Mouse (Mus musculus) liver, postnatal 0 days (tissue): Measurements from ENCODE around the gene Mrpl38. TPM values are rescaled to one million over a fixed set of nuclear protein-coding genes. Genes with fewer than 3 reads are reported as not detected.
A peak's percentile ranks its signal among the peaks of the same experiment; 100 is the strongest.

Experiments used
- ATAC-seq: fragments of 200-750 bp; cut with Nextera tagmentation; 2 replicates; pipeline ENCODE4 v1.8.0; 2017; ENCODE audit warnings: mild to moderate bottlenecking, moderate library complexity
- DNase-seq: peaks from one replicate; pipeline ENCODE4 v3.0.0-alpha.2; 2016
- H3K27ac ChIP-seq: fragments of 300-500 bp; sonication (generic); 2 replicates; pipeline ENCODE4 v1.5.1; 2014; ENCODE audit warnings: antibody characterized with exemption, moderate library complexity, mild to moderate bottlenecking, low read depth
- H3K27me3 ChIP-seq: fragments of 300-500 bp; sonication (generic); 2 replicates; pipeline ENCODE4 v1.6.1; 2014; ENCODE audit warnings: low read length, control low read depth, mixed read lengths; ENCODE audit not compliant: insufficient read depth
- H3K36me3 ChIP-seq: fragments of 300-500 bp; sonication (generic); replicated peaks from 2 replicates; pipeline ENCODE4 v1.6.1; 2014; ENCODE audit warnings: mild to moderate bottlenecking, control low read depth, low read length, moderate library complexity, mixed read lengths; ENCODE audit not compliant: insufficient read depth
- H3K4me1 ChIP-seq: fragments of 300-500 bp; sonication (generic); 2 replicates; pipeline ENCODE4 v1.6.1; 2014; ENCODE audit warnings: antibody characterized with exemption, mild to moderate bottlenecking, control low read depth; ENCODE audit not compliant: insufficient read depth
- H3K4me2 ChIP-seq: fragments of 300-500 bp; sonication (generic); 2 replicates; pipeline ENCODE4 v1.6.1; 2014; ENCODE audit warnings: low read depth, mild to moderate bottlenecking, low read length, moderate library complexity, mixed read lengths
- H3K4me3 ChIP-seq: fragments of 300-500 bp; sonication (generic); 2 replicates; pipeline ENCODE4 v1.5.1; 2014; ENCODE audit warnings: low read depth, low read length
- H3K9ac ChIP-seq: fragments of 300-500 bp; sonication (generic); replicated peaks from 2 replicates; pipeline ENCODE4 v1.6.1; 2014; ENCODE audit warnings: mild to moderate bottlenecking, moderate library complexity
- H3K9me3 ChIP-seq: fragments of 300-500 bp; sonication (generic); 2 replicates; pipeline ENCODE4 v1.6.1; 2016; ENCODE audit warnings: mild to moderate bottlenecking, control low read depth, low read length, mixed read lengths
- CTCF ChIP-seq: sonication (generic); IDR thresholded peaks from 2 replicates; pipeline ENCODE4 v1.5.1; 2016; ENCODE audit warnings: antibody characterized with exemption, low read depth
- EP300 ChIP-seq: IDR thresholded peaks from 2 replicates; pipeline ENCODE4 v1.6.1; 2016; ENCODE audit warnings: antibody characterized with exemption, low read depth, mild to moderate bottlenecking
- WGBS: fragments of 180-500 bp; shearing (Covaris S2); extraction: QIAGEN DNeasy Blood & Tissue Kit; methylation state at CpG from one replicate; pipeline ENCODE4 v1.1.7; 2014; ENCODE audit not compliant: insufficient replicate concordance; 5-methylcytosine and 5-hydroxymethylcytosine counted together
- polyA plus RNA-seq: library from polyadenylated mRNA; unstranded; fragments of >200 nt; fragmentation: Nextera tagmentation; extraction: Ambion mirVana; gene quantifications from 2 replicates; pipeline ENCODE4 v1.2.1, GENCODE M21; 2015

Gene Mrpl38
- polyA plus RNA-seq, 1 experiment from 2014 or later: 44.0 TPM

- Histone ChIP-seq H3K27me3 (no peaks in the 10 kb centered on the region), H3K36me3 (peaks cover 67% of the 10 kb centered on the region), H3K9ac (no peak overlapping the region), H3K9me3 (no peaks in the 10 kb centered on the region), H3K27ac (no peak overlapping the region), H3K4me1 (no peaks in the 10 kb centered on the region), H3K4me2 (no peak overlapping the region), H3K4me3 (no peak overlapping the region)
- ATAC-seq (no peak), DNase-seq (no peak)
- WGBS: 86% methylated on average over 22 of the region's 22 CpGs
- TF ChIP-seq EP300 (no peak), CTCF (no peak)
Measured at GRCm38 (mm10) chr11:116174775-116175448, 36.2 kb upstream of the Mrpl38 start.

GRCm38 (mm10) chr11:116171959-116172358 lies 33.3 kb upstream of the Mrpl38 start:
- Histone ChIP-seq H3K4me2 (no peak overlapping the region), H3K27me3 (no peaks in the 10 kb centered on the region), H3K4me1 (peaks cover 14% of the 10 kb centered on the region), H3K9ac (no peak overlapping the region), H3K27ac (0 out of 2 replicates have a peak overlapping the region, but pooled peaks have one; percentile 11), H3K4me3 (no peak overlapping the region), H3K36me3 (peaks cover 46% of the 10 kb centered on the region), H3K9me3 (no peaks in the 10 kb centered on the region)
- whole genome bisulfite sequencing: 78% methylated on average over 2 of the region's 2 CpGs
- ATAC-seq (no peak), DNase-seq (no peak)
- TF ChIP-seq CTCF (no peak), EP300 (no peak)

GRCm38 (mm10) chr11:116170003-116170800 lies 31.5 kb upstream of the Mrpl38 start:
- TF ChIP-seq CTCF: no peak
- TF ChIP-seq EP300: no peak
- Histone ChIP-seq H3K9me3 (no peaks in the 10 kb centered on the region), H3K9ac (0 out of 2 replicates have a peak overlapping the region, but pooled peaks have one; percentile 16), H3K27me3 (no peaks in the 10 kb centered on the region), H3K36me3 (peaks cover 37% of the 10 kb centered on the region), H3K27ac (peak overlapping the region; percentile 18; the same call in 1 of the 2 replicates), H3K4me2 (no peak overlapping the region), H3K4me1 (peaks cover 18% of the 10 kb centered on the region), H3K4me3 (no peak overlapping the region)
- ATAC-seq (no peak), DNase-seq (no peak)
- 64% methylated on average over 5 of the region's 5 CpGs for WGBS

- WGBS: 90% methylated on average over 3 of the region's 3 CpGs
- peaks cover 18% of the 10 kb centered on the region for H3K4me1 ChIP-seq
- peaks cover 27% of the 10 kb centered on the region for H3K36me3 ChIP-seq
Measured at GRCm38 (mm10) chr11:116169214-116169613, 30.5 kb upstream of the Mrpl38 start.

GRCm38 (mm10) chr11:116167884-116168439 lies 29.3 kb upstream of the Mrpl38 start, which contains the start of gene Fbf1:
Gene Fbf1 (minus strand): TSS chr11:116168166.
- H3K27ac ChIP-seq: peak within 1 kb of the TSS; percentile 52
- peaks cover 18% of the 10 kb centered on the region for H3K4me1 ChIP-seq
- TF ChIP-seq EP300 (no peak), CTCF (no peak)
- H3K27me3 ChIP-seq: no peaks in the 10 kb centered on the region
- peaks cover 15% of the 10 kb centered on the region for H3K36me3 ChIP-seq
- ATAC-seq (peak; percentile 88), DNase-seq (peak; percentile 95)
- peak within 1 kb of the TSS; percentile 72 for H3K4me3 ChIP-seq
- H3K9ac ChIP-seq: peak within 1 kb of the TSS; percentile 71
- WGBS: under 1% methylated on average over 40 of the region's 40 CpGs
- no peaks in the 10 kb centered on the region for H3K9me3 ChIP-seq
- peak within 1 kb of the TSS; percentile 84 for H3K4me2 ChIP-seq

More at GRCm38 (mm10) chr11:116169214-116169613, 30.5 kb upstream of the Mrpl38 start:
- Histone ChIP-seq H3K27me3 (no peaks in the 10 kb centered on the region), H3K27ac (no peak overlapping the region), H3K4me3 (no peak overlapping the region), H3K9ac (no peak overlapping the region), H3K9me3 (no peaks in the 10 kb centered on the region), H3K4me2 (no peak overlapping the region)
- TF ChIP-seq EP300 (no peak), CTCF (no peak)
- ATAC-seq (no peak), DNase-seq (no peak)

GRCm38 (mm10) chr11:116167232-116167631 lies 28.6 kb upstream of the Mrpl38 start:
- Histone ChIP-seq H3K4me3 (peak overlapping the region; percentile 72), H3K27ac (peak overlapping the region; percentile 52), H3K27me3 (no peaks in the 10 kb centered on the region), H3K9me3 (no peaks in the 10 kb centered on the region), H3K36me3 (peaks cover 9% of the 10 kb centered on the region; the same call in 1 of the 2 replicates), H3K9ac (peak overlapping the region; percentile 71), H3K4me2 (peak overlapping the region; percentile 84), H3K4me1 (peaks cover 18% of the 10 kb centered on the region)
- TF ChIP-seq EP300 (no peak), CTCF (no peak)
- ATAC-seq: no peak
- 15% methylated on average over 6 of the region's 6 CpGs for WGBS
- DNase-seq: no peak
